Mouse (Mus musculus) CH12.LX (cell line): ENCODE data around the gene Picalm. TPM values are rescaled to one million over a fixed set of nuclear protein-coding genes. Genes with fewer than 3 reads are reported as not detected.

Experiments used
- DNase-seq: peaks from one replicate; pipeline ENCODE4 v3.0.0-alpha.2; 2013; ENCODE audit errors: extremely low read depth
- H3K27ac ChIP-seq: 2 replicates; pipeline ENCODE4 v1.5.1; 2012; ENCODE audit warnings: low read depth, mild to moderate bottlenecking, control low read depth, moderate library complexity; ENCODE audit not compliant: insufficient read depth
- H3K27me3 ChIP-seq: replicated peaks from 2 replicates; pipeline ENCODE3; 2012; ENCODE audit warnings: inconsistent platforms
- H3K36me3 ChIP-seq, 2 experiments: replicated peaks in 1 of 2; 2 replicates each; pipeline versions ENCODE3 to v1.6.1; 2012; ENCODE audit warnings: inconsistent platforms in 1 of 2, low read length in 1 of 2, mild to moderate bottlenecking in 1 of 2, mixed read lengths in 1 of 2, moderate library complexity in 1 of 2; ENCODE audit not compliant: control insufficient read depth in 1 of 2, insufficient read depth in 1 of 2
- H3K4me1 ChIP-seq, 2 experiments: 2 replicates each; pipeline ENCODE4 v1.6.1; 2012; ENCODE audit warnings: inconsistent platforms in 1 of 2, moderate library complexity in 1 of 2; ENCODE audit not compliant: insufficient read depth in 2 of 2, control insufficient read depth in 1 of 2
- H3K4me2 ChIP-seq: 2 replicates; pipeline ENCODE4 v1.6.1; 2012; ENCODE audit warnings: low read depth, mild to moderate bottlenecking, control low read depth; ENCODE audit not compliant: poor library complexity, insufficient read depth, severe bottlenecking
- H3K4me3 ChIP-seq, 3 experiments: fragments of 150-350 bp in 1 of 3; sonication (generic) in 1 of 3; replicated peaks in 1 of 3; 2 replicates each; pipeline versions ENCODE3 to v1.5.1; 2011 to 2012; ENCODE audit warnings: low read depth in 2 of 3, low read length in 2 of 3, mild to moderate bottlenecking in 2 of 3, moderate library complexity in 2 of 3, control low read depth in 1 of 3, improper control_type of control experiment in 1 of 3, inconsistent platforms in 1 of 3, mixed read lengths in 1 of 3; ENCODE audit not compliant: poor library complexity in 1 of 3
- H3K79me2 ChIP-seq: replicated peaks from 2 replicates; pipeline ENCODE4 v1.6.1; 2012; ENCODE audit warnings: mild to moderate bottlenecking, moderate library complexity; ENCODE audit not compliant: control insufficient read depth, poor library complexity, insufficient read depth, severe bottlenecking; ENCODE audit errors: extremely low read depth
- H3K9ac ChIP-seq: 2 replicates; pipeline ENCODE4 v1.6.1; 2012; ENCODE audit warnings: low read depth, mild to moderate bottlenecking, control low read depth, moderate library complexity; ENCODE audit not compliant: insufficient read depth
- H3K9me3 ChIP-seq: replicated peaks from 2 replicates; pipeline ENCODE3; 2012; ENCODE audit warnings: low read length, inconsistent platforms, mixed read lengths
- BHLHE40 ChIP-seq: IDR thresholded peaks from 2 replicates; pipeline ENCODE4 v1.6.1; 2011; ENCODE audit warnings: mild to moderate bottlenecking, low read depth, low read length, improper control_type of control experiment
- CHD1 ChIP-seq: IDR thresholded peaks from 2 replicates; pipeline ENCODE4 v1.6.1; 2012; ENCODE audit warnings: low read depth, low read length, improper control_type of control experiment, inconsistent platforms
- CHD2 ChIP-seq: IDR thresholded peaks from 2 replicates; pipeline ENCODE4 v1.6.1; 2011; ENCODE audit warnings: low read length, improper control_type of control experiment
- CTCF ChIP-seq, 2 experiments: IDR thresholded peaks in 1 of 2; conservative IDR thresholded peaks in 1 of 2; 2 replicates each; pipeline ENCODE4 v1.5.1; 2011 to 2012; ENCODE audit warnings: low read depth in 2 of 2, low read length in 2 of 2, improper control_type of control experiment in 1 of 2, inconsistent platforms in 1 of 2, mild to moderate bottlenecking in 1 of 2, moderate library complexity in 1 of 2
- EP300 ChIP-seq: IDR thresholded peaks from 2 replicates; pipeline ENCODE4 v1.6.1; 2011; ENCODE audit warnings: low read length, improper control_type of control experiment
- ETS1 ChIP-seq: conservative IDR thresholded peaks from 2 replicates; pipeline ENCODE4 v1.6.1; 2012; ENCODE audit warnings: low read depth, mild to moderate bottlenecking, inconsistent platforms, low read length, improper control_type of control experiment, moderate library complexity
- HCFC1 ChIP-seq: IDR thresholded peaks from 2 replicates; pipeline ENCODE4 v1.6.1; 2012; ENCODE audit warnings: low read depth, mild to moderate bottlenecking, inconsistent platforms, low read length, improper control_type of control experiment
- JUN ChIP-seq: IDR thresholded peaks from 2 replicates; pipeline ENCODE4 v1.6.1; 2011; ENCODE audit warnings: low read depth, mild to moderate bottlenecking, low read length, improper control_type of control experiment, moderate library complexity; ENCODE audit not compliant: insufficient read depth
- KAT2A ChIP-seq: IDR thresholded peaks from 2 replicates; pipeline ENCODE4 v1.6.1; 2012; ENCODE audit warnings: low read length, improper control_type of control experiment, inconsistent platforms; ENCODE audit not compliant: insufficient replicate concordance
- MAFK ChIP-seq: IDR thresholded peaks from 2 replicates; pipeline ENCODE4 v1.6.1; 2011; ENCODE audit warnings: low read length, improper control_type of control experiment; ENCODE audit not compliant: insufficient replicate concordance
- MAZ ChIP-seq: IDR thresholded peaks from 2 replicates; pipeline ENCODE4 v1.6.1; 2012; ENCODE audit warnings: low read depth, mild to moderate bottlenecking, inconsistent platforms, low read length, improper control_type of control experiment, moderate library complexity
- MEF2A ChIP-seq: IDR thresholded peaks from 2 replicates; pipeline ENCODE4 v1.6.1; 2014; ENCODE audit warnings: low read depth, mild to moderate bottlenecking, inconsistent platforms, low read length, improper control_type of control experiment, borderline replicate concordance
- MYC ChIP-seq: IDR thresholded peaks from 2 replicates; pipeline ENCODE4 v1.6.1; 2011; ENCODE audit warnings: low read depth, mild to moderate bottlenecking, improper control_type of control experiment, low read length
- NRF1 ChIP-seq: IDR thresholded peaks from 2 replicates; pipeline ENCODE4 v1.6.1; 2014; ENCODE audit warnings: low read depth, mild to moderate bottlenecking, inconsistent platforms, low read length, improper control_type of control experiment, moderate library complexity
- PAX5 ChIP-seq: IDR thresholded peaks from 2 replicates; pipeline ENCODE4 v1.6.1; 2012; ENCODE audit warnings: low read length, inconsistent platforms, mixed read lengths
- POLR2AphosphoS2 ChIP-seq: IDR thresholded peaks from 2 replicates; pipeline ENCODE4 v1.6.1; 2011; ENCODE audit warnings: low read depth, low read length, improper control_type of control experiment
- RAD21 ChIP-seq: IDR thresholded peaks from 2 replicates; pipeline ENCODE4 v1.6.1; 2011; ENCODE audit warnings: low read depth, mild to moderate bottlenecking, low read length, improper control_type of control experiment, moderate library complexity
- RCOR1 ChIP-seq: conservative IDR thresholded peaks from 2 replicates; pipeline ENCODE4 v1.6.1; 2012; ENCODE audit warnings: low read depth, mild to moderate bottlenecking, inconsistent platforms, low read length, improper control_type of control experiment
- SIN3A ChIP-seq: IDR thresholded peaks from 2 replicates; pipeline ENCODE4 v1.6.1; 2012; ENCODE audit warnings: low read length, improper control_type of control experiment, inconsistent platforms
- ZC3H11A ChIP-seq: IDR thresholded peaks from 2 replicates; pipeline ENCODE4 v1.6.1; 2012; ENCODE audit warnings: low read depth, mild to moderate bottlenecking, inconsistent platforms, low read length, improper control_type of control experiment
- ZNF384 ChIP-seq: IDR thresholded peaks from 2 replicates; pipeline ENCODE4 v1.6.1; 2012; ENCODE audit warnings: low read depth, low read length, improper control_type of control experiment, inconsistent platforms
- dilution Hi-C: fragments of 300-500 bp; cut with MboI; formaldehyde crosslinking; loops from 2 replicates; pipeline ENCODE4 v1.14.3; 2020; ENCODE audit warnings: low sequenced_read_pairs; ENCODE audit not compliant: extremely low pct_unique_long_range_greater_than_20kb, extremely low pct_ligation_motif_present
- in situ Hi-C: fragments of 300-500 bp; cut with MboI; formaldehyde crosslinking; loops from 3 replicates; pipeline ENCODE4 v1.14.3; 2019; ENCODE audit warnings: low sequenced_read_pairs, low pct_ligation_motif_present, low pct_unique_long_range_greater_than_20kb, mixed read lengths
- polyA plus RNA-seq: library from polyadenylated mRNA; unstranded; fragments of >175 nt; gene quantifications from 2 replicates; pipeline ENCODE4 v1.2.1, GENCODE M21; 2012; ENCODE audit warnings: low read depth; ENCODE audit not compliant: insufficient read length
- total RNA-seq, 2 experiments: library from RNA; depleted of rRNA; stranded (reverse); fragments of 300-350 nt in 1 of 2; fragments of >200 nt in 1 of 2; gene quantifications; 2 replicates each; pipeline ENCODE4 v1.2.3; 2012 to 2014

Picalm gene
- total and polyA plus RNA-seq, 3 experiments: 27.6 to 94.3 (median 53.4) TPM

DNA sequence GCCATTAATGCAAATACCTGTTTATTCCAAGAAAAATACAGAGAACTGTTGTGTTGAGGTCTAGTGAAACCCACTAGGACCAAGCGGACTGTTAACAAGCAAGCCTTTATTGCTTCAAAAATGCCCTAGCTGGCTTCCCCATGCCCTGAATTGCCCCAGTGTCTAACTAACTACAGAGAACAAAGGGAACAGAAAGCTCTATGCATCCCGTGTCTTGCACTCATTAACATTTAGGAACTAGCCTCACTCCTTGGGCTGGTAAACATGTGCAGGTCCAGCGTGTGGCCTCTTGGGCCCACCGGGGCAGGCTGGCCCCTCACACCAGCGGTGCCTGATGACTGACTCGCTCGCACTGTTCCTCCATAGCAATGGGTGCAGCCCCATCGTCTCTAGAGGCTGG is 86.5 kb downstream of the Picalm start:
- no peak for DNase-seq
- Histone ChIP-seq H3K9me3 (no peaks in the 10 kb centered on the region), H3K4me1 (peaks cover 0 to 4% of the 10 kb centered on the region in 2 experiments; a peak in 1 of 4 replicates), H3K79me2 (no peaks in the 10 kb centered on the region), H3K27ac (no peak overlapping the region), H3K9ac (no peak overlapping the region), H3K27me3 (no peaks in the 10 kb centered on the region), H3K4me3 (no peak overlapping the region), H3K4me2 (no peak overlapping the region), H3K36me3 (no peaks in the 10 kb centered on the region)
- in situ Hi-C loops: no loop called here
- dilution Hi-C loops: no loop called here
- no peak for TF ChIP-seq MEF2A
- no peak for TF ChIP-seq MYC
- no peak for TF ChIP-seq JUN
- TF ChIP-seq CHD1: no peak
- no peak for TF ChIP-seq SIN3A
- TF ChIP-seq NRF1: no peak
- TF ChIP-seq KAT2A: no peak
- no peak for TF ChIP-seq RCOR1
- TF ChIP-seq POLR2AphosphoS2: no peak
- no peak for TF ChIP-seq MAZ
- no peak for TF ChIP-seq BHLHE40
- TF ChIP-seq PAX5: no peak
- TF ChIP-seq RAD21: no peak
- no peak for TF ChIP-seq ETS1

DNA sequence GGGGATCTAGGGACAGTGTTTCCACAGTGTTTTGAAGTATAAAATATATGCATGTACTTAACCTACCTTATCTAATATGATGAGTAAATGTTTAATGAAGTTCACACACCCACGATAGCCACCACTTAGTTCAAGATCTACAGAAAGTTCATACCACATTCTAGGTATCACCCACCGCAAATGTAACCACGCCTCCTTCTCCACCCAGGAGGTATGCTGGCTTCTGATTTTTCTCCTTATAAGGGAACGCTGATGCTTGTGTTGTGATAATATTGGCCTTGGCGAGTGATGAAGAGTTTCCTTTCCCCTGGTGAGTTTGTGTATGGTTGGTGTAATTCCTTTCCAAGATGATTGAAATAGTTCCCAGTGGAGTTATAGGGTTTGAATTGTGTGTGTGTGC is 88.1 kb downstream of the Picalm start:
- Histone ChIP-seq H3K9ac (no peak overlapping the region), H3K4me3 (no peak overlapping the region), H3K4me1 (peaks cover 0 to 4% of the 10 kb centered on the region in 2 experiments; a peak in 1 of 4 replicates), H3K27me3 (no peaks in the 10 kb centered on the region), H3K4me2 (no peak overlapping the region), H3K9me3 (no peaks in the 10 kb centered on the region), H3K27ac (no peak overlapping the region), H3K36me3 (no peaks in the 10 kb centered on the region), H3K79me2 (no peaks in the 10 kb centered on the region)
- dilution Hi-C loops (no loop called here), in situ Hi-C loops (no loop called here)
- TF ChIP-seq MAFK (no peak), ZC3H11A (no peak), HCFC1 (no peak), MAZ (no peak), CTCF (conservative IDR thresholded peaks at IDR 0.05 in 1 of 2, IDR thresholded peaks at IDR 0.05 in 1 of 2; ENCODE audit: low read depth in 2 of 2, low read length in 2 of 2) (no peak), NRF1 (no peak), EP300 (no peak), ZNF384 (no peak), RAD21 (no peak), CHD2 (no peak)
- no peak for DNase-seq
